8 mouse cellular contexts compared by ENCODE assay signal in the genomic region with DNA sequence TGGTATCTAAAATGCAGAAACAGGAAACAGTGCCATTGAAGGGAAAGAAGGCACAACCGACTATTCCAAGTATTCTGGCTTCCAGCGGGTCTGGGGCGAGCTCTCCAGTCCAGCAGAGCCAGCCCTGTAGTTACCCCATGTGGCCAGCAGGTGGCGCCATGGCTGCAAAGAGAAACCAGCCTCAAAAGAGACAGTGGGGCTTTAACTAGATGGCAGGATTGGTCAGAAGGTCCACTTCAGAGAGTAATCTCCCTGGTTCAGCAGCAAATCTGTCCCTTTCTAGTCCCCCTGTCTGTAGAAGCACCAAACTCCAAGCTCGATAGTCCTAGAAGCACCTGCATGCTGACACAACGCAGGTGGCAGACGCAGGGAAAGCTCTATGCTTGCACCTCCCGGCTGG. TPM values are rescaled to one million over a fixed set of nuclear protein-coding genes. Genes with fewer than 3 reads are reported as not detected.
DNase-seq lines count a peak whose midpoint lies in the region; ATAC-seq and TF ChIP-seq lines count a peak whose summit lies in the region.

No protein-coding gene starts in this region.

- DNase-seq in 3T3-L1 (ENCODE audit: low read depth, low spot score), result peak; percentile 85
- DNase-seq in R1 (ENCODE audit: low read depth, low spot score), result peak; percentile 77
- DNase-seq in cerebellum, postnatal 25 days, result peak; percentile 80 to 87
- peak; percentile 82 for DNase-seq in gastrocnemius, adult 2 months
- peak; percentile 85 for DNase-seq in kidney, postnatal 0 days (ENCODE audit: low spot score)
- DNase-seq in liver, embryonic 14.5 days (ENCODE audit: low read depth in 3 of 3, low spot score in 3 of 3), result peak; percentile 19 to 24 (median 23)
- peak; percentile 80 for DNase-seq in ovary, postnatal 14 days (ENCODE audit: low spot score)
- peak; percentile 71 for DNase-seq in thymus, postnatal 14 days

- H3K27ac ChIP-seq in gastrocnemius, adult 2 months, result peak overlapping the region; percentile 28
- no peak overlapping the region for H3K27ac ChIP-seq in kidney, postnatal 0 days
- no peak overlapping the region for H3K27ac ChIP-seq in liver, embryonic 14.5 days

- peak; percentile 97 for TF ChIP-seq CTCF in gastrocnemius, adult 2 months (IDR thresholded peaks at IDR 0.05)
- TF ChIP-seq CTCF in kidney, postnatal 0 days (IDR thresholded peaks at IDR 0.05; ENCODE audit: low read depth), result peak; percentile 99
- peak; percentile 97 for TF ChIP-seq CTCF in liver, embryonic 14.5 days (IDR thresholded peaks at IDR 0.05; ENCODE audit: low read depth)

- no peak overlapping the region for H3K9ac ChIP-seq in kidney, postnatal 0 days (ENCODE audit: low read depth, low read length)
- H3K9ac ChIP-seq in liver, embryonic 14.5 days (replicated peaks), result no peak overlapping the region

- no peak overlapping the region for H3K4me2 ChIP-seq in kidney, postnatal 0 days (ENCODE audit: low read length)
- no peak overlapping the region for H3K4me2 ChIP-seq in liver, embryonic 14.5 days (ENCODE audit: low read depth)

- peaks cover 40% of the 10 kb centered on the region for H3K36me3 ChIP-seq in kidney, postnatal 0 days (ENCODE audit: insufficient read depth, low read length)
- H3K36me3 ChIP-seq in liver, embryonic 14.5 days (replicated peaks; ENCODE audit: control insufficient read depth, insufficient read depth, low read depth), result no peaks in the 10 kb centered on the region

- TF ChIP-seq EP300 in liver, embryonic 14.5 days (IDR thresholded peaks at IDR 0.05; ENCODE audit: low read depth), result no peak

- H3K4me3 ChIP-seq in gastrocnemius, adult 2 months, result no peak overlapping the region
- H3K4me3 ChIP-seq in kidney, postnatal 0 days (replicated peaks; ENCODE audit: low read depth, low read length), result no peak overlapping the region
- no peak overlapping the region for H3K4me3 ChIP-seq in liver, embryonic 14.5 days (ENCODE audit: insufficient read depth in 1 of 2, low read depth in 2 of 2, low read length in 2 of 2)

- H3K27me3 ChIP-seq in kidney, postnatal 0 days (ENCODE audit: insufficient read depth, low read length), result no peaks in the 10 kb centered on the region
- no peaks in the 10 kb centered on the region for H3K27me3 ChIP-seq in liver, embryonic 14.5 days (ENCODE audit: control insufficient read depth, insufficient read depth, low read length)

- H3K4me1 ChIP-seq in kidney, postnatal 0 days (replicated peaks; ENCODE audit: insufficient read depth, low read length), result no peaks in the 10 kb centered on the region
- 0 out of 4 replicates have a peak, but pooled peaks cover 0 to 3% of the 10 kb centered on the region in 2 experiments for H3K4me1 ChIP-seq in liver, embryonic 14.5 days (replicated peaks; ENCODE audit: control insufficient read depth in 2 of 2, insufficient read depth in 2 of 2, low read length in 1 of 2)

- intact Hi-C loops in gastrocnemius, adult 2 months (cut with DNase I), result loop anchor here (1.0 to 10.0 kb wide), 3 partner anchors 87 to 324 kb away; partner anchors contain the start of gene Polg

- H3K9me3 ChIP-seq in kidney, postnatal 0 days (replicated peaks; ENCODE audit: low read length), result no peaks in the 10 kb centered on the region
- H3K9me3 ChIP-seq in liver, embryonic 14.5 days (ENCODE audit: control insufficient read depth, low read length), result no peaks in the 10 kb centered on the region

- peak; percentile 48; the same call in 1 of the 2 replicates for ATAC-seq in kidney, postnatal 0 days (replicated peaks; ENCODE audit: low FRiP score, low read depth)
- ATAC-seq in liver, embryonic 14.5 days (ENCODE audit: insufficient read depth), result no peak

- WGBS in kidney, postnatal 0 days, result 42% methylated on average over 8 of the region's 8 CpGs
- WGBS in liver, embryonic 14.5 days (ENCODE audit: insufficient replicate concordance), result 33% methylated on average over 8 of the region's 8 CpGs

RNA-seq across cellular contexts. Expression of gene Mfge8, which starts 8.0 kb away (rescaled TPM):
- 10 to 100 TPM; 39.1 to 53.6 TPM for total RNA-seq in gastrocnemius, adult 2 months (2021)
- 269 and 299 TPM in 2 replicates for polyA plus RNA-seq in kidney, postnatal 0 days (2015; fragmentation: Nextera tagmentation; extraction: Ambion mirVana)
- polyA plus RNA-seq in liver, embryonic 14.5 days (2012; rRNA removed), result 44.5 and 46.0 TPM in 2 replicates
- 55.3 and 64.5 TPM in 2 replicates for polyA plus RNA-seq in liver, embryonic 14.5 days (2014; fragmentation: Nextera tagmentation; extraction: Ambion mirVana)

RNA-seq across cellular contexts. Expression of gene Hapln3, which starts 10.1 kb away (rescaled TPM):
- under 1 TPM; 0.28 to 0.70 TPM for total RNA-seq in gastrocnemius, adult 2 months (2021)
- polyA plus RNA-seq in kidney, postnatal 0 days (2015; fragmentation: Nextera tagmentation; extraction: Ambion mirVana), result 2.6 and 3.6 TPM in 2 replicates
- polyA plus RNA-seq in liver, embryonic 14.5 days (2012; rRNA removed), result 0.11 and 0.17 TPM in 2 replicates
- polyA plus RNA-seq in liver, embryonic 14.5 days (2014; fragmentation: Nextera tagmentation; extraction: Ambion mirVana), result 0.11 and 0.29 TPM in 2 replicates

Comparison
In these comparisons a context has a peak if more than half of its experiments do, and no peak if none do; other contexts are left out.
1. DNase-seq: peak in every context shown above with its lines; median percentile 85 in 3T3-L1; 85 in kidney, postnatal 0 days; 84 in cerebellum, postnatal 25 days; 82 in gastrocnemius, adult 2 months; 80 in ovary, postnatal 14 days; 77 in R1; 71 in thymus, postnatal 14 days; 23 in liver, embryonic 14.5 days.